Mouse (Mus musculus): ENCODE data around the gene D6Wsu163e. TPM values are rescaled to one million over a fixed set of nuclear protein-coding genes. Genes with fewer than 3 reads are reported as not detected.

The D6Wsu163e gene
- total and polyA plus RNA-seq, 3 experiments = 28.4 to 31.4 TPM; not detected in 1

- H3K27ac ChIP-seq (ENCODE audit: control insufficient read depth, low read depth, low read length) = no peak overlapping the region
- peak; percentile 68 for DNase-seq (ENCODE audit: low read depth, low spot score)
- TF ChIP-seq MAZ (IDR thresholded peaks at IDR 0.05; ENCODE audit: low read depth, low read length) = no peak
Measured at GRCm38 (mm10) chr6:126996399-126996798, 56.6 kb downstream of the D6Wsu163e start.

DNA sequence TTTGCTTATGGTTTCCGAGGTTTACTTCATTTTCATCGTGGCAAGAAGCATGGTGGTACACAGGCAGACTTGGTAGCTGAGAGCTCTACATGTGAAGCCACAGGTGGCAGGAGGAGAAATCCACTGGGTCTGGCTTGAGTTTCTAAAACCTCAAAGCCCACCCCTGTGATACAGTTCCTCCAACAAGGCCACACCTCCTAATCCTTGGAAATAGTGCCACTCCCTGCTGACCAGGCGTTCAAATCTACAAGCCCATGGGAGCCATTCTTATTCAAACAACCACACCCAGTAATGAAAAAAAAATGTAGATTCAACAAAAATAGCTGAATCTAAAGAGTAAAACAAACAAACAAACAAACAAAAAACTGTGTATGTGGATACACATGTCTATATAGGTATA is 65.9 kb downstream of the D6Wsu163e start:
- Histone ChIP-seq H3K27ac (ENCODE audit: control insufficient read depth, low read depth, low read length) (no peak overlapping the region), H3K4me3 (ENCODE audit: control insufficient read depth in 1 of 2, insufficient read depth in 1 of 2, low read depth in 2 of 2, low read length in 2 of 2) (no peak overlapping the region), H3K79me2 (ENCODE audit: control insufficient read depth, insufficient read depth, low read length, poor library complexity) (no peaks in the 10 kb centered on the region), H3K9me3 (replicated peaks; ENCODE audit: insufficient read depth, low read length) (no peaks in the 10 kb centered on the region), H3K27me3 (ENCODE audit: control insufficient read depth in 1 of 2, insufficient read depth in 2 of 2, low read length in 2 of 2) (no peaks in the 10 kb centered on the region; a peak in 1 of 4 replicates), H3K36me3 (ENCODE audit: control insufficient read depth in 1 of 2, insufficient read depth in 2 of 2, low read length in 2 of 2) (no peaks in the 10 kb centered on the region), H3K9ac (ENCODE audit: control insufficient read depth, low read depth, low read length, poor library complexity, severe bottlenecking) (no peak overlapping the region), H3K4me1 (ENCODE audit: control insufficient read depth in 1 of 2, insufficient read depth in 2 of 2, low read length in 2 of 2) (no peaks in the 10 kb centered on the region)
- DNase-seq (ENCODE audit: low read depth, low spot score) = no peak
- TF ChIP-seq KAT2A (conservative IDR thresholded peaks at IDR 0.05; ENCODE audit: low read depth, low read length) = no peak
- TF ChIP-seq CHD2 (IDR thresholded peaks at IDR 0.05; ENCODE audit: low read length) = no peak
- TF ChIP-seq NRF1 (IDR thresholded peaks at IDR 0.05; ENCODE audit: insufficient read depth, low read depth, low read length, poor library complexity, severe bottlenecking) = no peak
- TF ChIP-seq SMC3 (IDR thresholded peaks at IDR 0.05; ENCODE audit: low read depth, low read length) = no peak
- TF ChIP-seq TCF12 (IDR thresholded peaks at IDR 0.05; ENCODE audit: low read depth, low read length) = no peak
- TF ChIP-seq MXI1 (IDR thresholded peaks at IDR 0.05; ENCODE audit: low read depth, low read length) = no peak
- TF ChIP-seq JUND (IDR thresholded peaks at IDR 0.05; ENCODE audit: low read depth, low read length) = no peak
- no peak for TF ChIP-seq HCFC1 (IDR thresholded peaks at IDR 0.05; ENCODE audit: low read depth, low read length)
- no peak for TF ChIP-seq USF2 (IDR thresholded peaks at IDR 0.05; ENCODE audit: borderline replicate concordance in 1 of 2, insufficient read depth in 1 of 2, low read depth in 1 of 2, low read length in 2 of 2)
- TF ChIP-seq MAFK (IDR thresholded peaks at IDR 0.05; ENCODE audit: borderline replicate concordance, low read depth, low read length) = no peak
- TF ChIP-seq ELF1 (IDR thresholded peaks at IDR 0.05; ENCODE audit: low read depth, low read length) = no peak

More at GRCm38 (mm10) chr6:126996399-126996798, 56.6 kb downstream of the D6Wsu163e start:
- H3K9ac ChIP-seq (ENCODE audit: control insufficient read depth, low read depth, low read length, poor library complexity, severe bottlenecking) = no peak overlapping the region
- no peaks in the 10 kb centered on the region for H3K27me3 ChIP-seq (ENCODE audit: control insufficient read depth in 1 of 2, insufficient read depth in 2 of 2, low read length in 2 of 2)
- H3K36me3 ChIP-seq (ENCODE audit: control insufficient read depth in 1 of 2, insufficient read depth in 2 of 2, low read length in 2 of 2) = peaks cover 0 to 6% of the 10 kb centered on the region in 2 experiments; a peak in 2 of 4 replicates
- peaks cover 0 to 16% of the 10 kb centered on the region in 2 experiments; a peak in 1 of 4 replicates for H3K4me1 ChIP-seq (ENCODE audit: control insufficient read depth in 1 of 2, insufficient read depth in 2 of 2, low read length in 2 of 2)
- no peaks in the 10 kb centered on the region for H3K79me2 ChIP-seq (ENCODE audit: control insufficient read depth, insufficient read depth, low read length, poor library complexity)
- no peak overlapping the region for H3K4me3 ChIP-seq (ENCODE audit: control insufficient read depth in 1 of 2, insufficient read depth in 1 of 2, low read depth in 2 of 2, low read length in 2 of 2)
- H3K9me3 ChIP-seq (replicated peaks; ENCODE audit: insufficient read depth, low read length) = no peaks in the 10 kb centered on the region

DNA sequence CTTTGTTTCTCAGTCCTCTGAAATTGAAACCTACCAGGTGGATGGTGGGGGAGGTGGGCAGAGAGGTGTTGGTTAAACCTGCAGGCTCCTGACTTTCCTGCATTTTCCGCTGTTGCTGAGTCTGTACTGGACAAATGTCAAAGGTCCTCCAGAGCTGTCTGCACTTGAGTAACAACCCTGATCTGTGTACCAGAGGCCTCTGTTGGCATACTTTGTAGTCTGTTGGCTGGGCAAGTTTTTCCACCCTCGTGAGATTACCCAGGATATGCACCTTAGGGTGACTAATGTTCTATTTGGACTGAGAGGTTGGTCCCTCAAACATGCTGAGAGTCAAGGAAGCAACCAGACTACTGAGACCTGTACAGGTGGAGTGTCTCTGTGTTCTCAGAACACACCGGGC is 66.8 kb downstream of the D6Wsu163e start:
- Histone ChIP-seq H3K4me1 (ENCODE audit: control insufficient read depth in 1 of 2, insufficient read depth in 2 of 2, low read length in 2 of 2) (no peaks in the 10 kb centered on the region), H3K79me2 (ENCODE audit: control insufficient read depth, insufficient read depth, low read length, poor library complexity) (no peaks in the 10 kb centered on the region), H3K36me3 (ENCODE audit: control insufficient read depth in 1 of 2, insufficient read depth in 2 of 2, low read length in 2 of 2) (no peaks in the 10 kb centered on the region), H3K4me3 (ENCODE audit: control insufficient read depth in 1 of 2, insufficient read depth in 1 of 2, low read depth in 2 of 2, low read length in 2 of 2) (no peak overlapping the region), H3K27me3 (ENCODE audit: control insufficient read depth in 1 of 2, insufficient read depth in 2 of 2, low read length in 2 of 2) (no peaks in the 10 kb centered on the region; a peak in 1 of 4 replicates), H3K27ac (ENCODE audit: control insufficient read depth, low read depth, low read length) (no peak overlapping the region), H3K9me3 (replicated peaks; ENCODE audit: insufficient read depth, low read length) (no peaks in the 10 kb centered on the region), H3K9ac (ENCODE audit: control insufficient read depth, low read depth, low read length, poor library complexity, severe bottlenecking) (no peak overlapping the region)
- TF ChIP-seq MYB (IDR thresholded peaks at IDR 0.05; ENCODE audit: low read depth, low read length) (no peak), GABPA (IDR thresholded peaks at IDR 0.05; ENCODE audit: low read depth, low read length) (no peak), HCFC1 (IDR thresholded peaks at IDR 0.05; ENCODE audit: low read depth, low read length) (no peak), CHD2 (IDR thresholded peaks at IDR 0.05; ENCODE audit: low read length) (no peak), TCF12 (IDR thresholded peaks at IDR 0.05; ENCODE audit: low read depth, low read length) (no peak), RCOR1 (IDR thresholded peaks at IDR 0.05; ENCODE audit: low read depth, low read length) (no peak), GATA1 (IDR thresholded peaks at IDR 0.05; ENCODE audit: low read depth, low read length) (no peak), ETS1 (IDR thresholded peaks at IDR 0.05; ENCODE audit: low read depth, low read length) (no peak), JUND (IDR thresholded peaks at IDR 0.05; ENCODE audit: low read depth, low read length) (no peak), MAFK (IDR thresholded peaks at IDR 0.05; ENCODE audit: borderline replicate concordance, low read depth, low read length) (no peak), BHLHE40 (IDR thresholded peaks at IDR 0.05; ENCODE audit: borderline replicate concordance, low read depth, low read length) (no peak), ZMIZ1 (IDR thresholded peaks at IDR 0.05; ENCODE audit: low read depth, low read length) (no peak), MYC (IDR thresholded peaks at IDR 0.05; ENCODE audit: low read depth, low read length) (no peak)
- DNase-seq (ENCODE audit: low read depth, low spot score) = no peak
